Mouse (Mus musculus): ENCODE results near the gene 6430548M08Rik. TPM values are rescaled to one million over a fixed set of nuclear protein-coding genes. Genes with fewer than 3 reads are reported as not detected.

The 6430548M08Rik gene
- polyA plus RNA-seq, 1 experiment = 4.9 TPM

DNA sequence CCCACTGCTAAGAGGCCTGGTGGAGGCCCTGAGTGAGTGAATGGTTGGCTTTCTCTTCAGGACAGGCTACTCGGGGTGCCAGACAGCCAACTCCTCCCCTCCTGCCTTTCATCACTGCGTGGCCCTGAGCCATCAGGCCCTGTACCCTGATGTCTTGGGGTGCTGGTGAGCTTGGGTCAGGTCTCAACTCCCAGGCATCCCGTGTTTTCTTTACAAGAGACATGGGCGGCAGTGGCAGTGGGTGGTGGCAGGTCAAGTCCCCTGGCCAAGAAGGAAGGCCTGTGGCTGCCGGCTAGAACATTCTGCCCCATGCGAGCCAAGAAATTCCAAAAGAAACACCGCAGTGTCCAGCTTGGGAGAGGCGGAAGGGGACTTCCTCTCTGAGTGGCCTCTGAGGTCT, 72.5 kb downstream of the 6430548M08Rik start:
- WGBS = 89% methylated on average over 8 of the region's 8 CpGs
- no peak for TF ChIP-seq CTCF (IDR thresholded peaks at IDR 0.05; ENCODE audit: borderline replicate concordance, control insufficient read depth, extremely low read depth, insufficient read depth, low read length, poor library complexity)
- no peak for TF ChIP-seq POLR2A (IDR thresholded peaks at IDR 0.05; ENCODE audit: control insufficient read depth, extremely low read depth, insufficient read depth, low read length, poor library complexity)
- Histone ChIP-seq H3K4me1 (replicated peaks; ENCODE audit: control insufficient read depth, insufficient read depth, low read length) (no peaks in the 10 kb centered on the region; the same call in 1 of the 2 replicates), H3K4me3 (ENCODE audit: control insufficient read depth, insufficient read depth, low read length) (no peak overlapping the region), H3K36me3 (ENCODE audit: control insufficient read depth, insufficient read depth, low read length) (no peaks in the 10 kb centered on the region), H3K27ac (ENCODE audit: control insufficient read depth, insufficient read depth, low read length) (no peak overlapping the region), H3K27me3 (ENCODE audit: control insufficient read depth, insufficient read depth, low read length) (no peaks in the 10 kb centered on the region)
- no peak for DNase-seq

DNA sequence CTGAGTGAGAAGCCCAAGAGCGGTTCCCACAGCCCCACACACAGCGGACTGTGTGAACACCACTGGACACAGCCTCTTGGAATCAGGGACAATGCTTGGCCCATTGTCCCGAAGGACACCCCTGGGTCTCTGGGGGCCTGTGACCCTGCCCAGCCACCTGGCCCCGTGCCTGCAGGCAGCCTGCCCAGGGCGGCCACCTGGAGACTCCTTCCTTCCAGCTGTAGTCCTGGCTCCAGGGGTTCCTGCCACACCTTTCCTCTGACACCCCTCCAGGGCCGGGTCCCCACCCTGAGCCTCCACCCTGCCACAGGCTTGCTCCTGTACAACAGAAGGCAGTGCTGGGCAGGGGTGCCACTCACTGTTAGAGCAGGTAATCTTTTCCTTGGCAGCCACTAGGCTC, 74.6 kb downstream of the 6430548M08Rik start:
- Histone ChIP-seq H3K36me3 (ENCODE audit: control insufficient read depth, insufficient read depth, low read length) (no peaks in the 10 kb centered on the region), H3K27me3 (ENCODE audit: control insufficient read depth, insufficient read depth, low read length) (no peaks in the 10 kb centered on the region), H3K27ac (ENCODE audit: control insufficient read depth, insufficient read depth, low read length) (no peak overlapping the region), H3K4me1 (replicated peaks; ENCODE audit: control insufficient read depth, insufficient read depth, low read length) (no peaks in the 10 kb centered on the region; the same call in 1 of the 2 replicates), H3K4me3 (ENCODE audit: control insufficient read depth, insufficient read depth, low read length) (no peak overlapping the region)
- 85% methylated on average over 6 of the region's 6 CpGs for WGBS
- TF ChIP-seq POLR2A (IDR thresholded peaks at IDR 0.05; ENCODE audit: control insufficient read depth, extremely low read depth, insufficient read depth, low read length, poor library complexity) (no peak), CTCF (IDR thresholded peaks at IDR 0.05; ENCODE audit: borderline replicate concordance, control insufficient read depth, extremely low read depth, insufficient read depth, low read length, poor library complexity) (no peak)
- no peak for DNase-seq

DNA sequence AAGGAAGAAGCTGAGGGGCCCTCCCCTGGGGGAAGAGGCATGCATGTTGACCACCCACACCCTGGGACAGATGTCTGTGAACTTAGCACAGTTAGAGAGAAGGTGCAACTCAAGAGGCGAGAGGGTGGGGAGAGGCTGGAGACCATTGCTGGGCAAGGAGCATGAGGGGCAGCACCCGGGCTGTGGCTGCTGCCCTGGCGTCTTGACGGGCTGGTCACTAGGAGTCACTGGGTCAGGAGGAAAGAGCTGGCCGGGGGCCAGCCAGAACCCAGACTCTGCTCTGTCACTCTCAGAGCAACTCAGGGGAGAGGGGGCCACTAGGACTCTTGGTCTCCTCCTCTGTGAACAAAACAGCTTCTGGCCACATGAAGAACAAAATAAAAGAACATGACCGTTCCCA, 75.5 kb downstream of the 6430548M08Rik start:
- H3K4me3 ChIP-seq (ENCODE audit: control insufficient read depth, insufficient read depth, low read length) = no peak overlapping the region
- 91% methylated on average over 6 of the region's 6 CpGs for WGBS
- H3K36me3 ChIP-seq (ENCODE audit: control insufficient read depth, insufficient read depth, low read length) = no peaks in the 10 kb centered on the region
- H3K27me3 ChIP-seq (ENCODE audit: control insufficient read depth, insufficient read depth, low read length) = no peaks in the 10 kb centered on the region
- DNase-seq = no peak
- H3K27ac ChIP-seq (ENCODE audit: control insufficient read depth, insufficient read depth, low read length) = no peak overlapping the region
- no peaks in the 10 kb centered on the region; the same call in 1 of the 2 replicates for H3K4me1 ChIP-seq (replicated peaks; ENCODE audit: control insufficient read depth, insufficient read depth, low read length)
- TF ChIP-seq POLR2A (IDR thresholded peaks at IDR 0.05; ENCODE audit: control insufficient read depth, extremely low read depth, insufficient read depth, low read length, poor library complexity) = no peak
- no peak for TF ChIP-seq CTCF (IDR thresholded peaks at IDR 0.05; ENCODE audit: borderline replicate concordance, control insufficient read depth, extremely low read depth, insufficient read depth, low read length, poor library complexity)

DNA sequence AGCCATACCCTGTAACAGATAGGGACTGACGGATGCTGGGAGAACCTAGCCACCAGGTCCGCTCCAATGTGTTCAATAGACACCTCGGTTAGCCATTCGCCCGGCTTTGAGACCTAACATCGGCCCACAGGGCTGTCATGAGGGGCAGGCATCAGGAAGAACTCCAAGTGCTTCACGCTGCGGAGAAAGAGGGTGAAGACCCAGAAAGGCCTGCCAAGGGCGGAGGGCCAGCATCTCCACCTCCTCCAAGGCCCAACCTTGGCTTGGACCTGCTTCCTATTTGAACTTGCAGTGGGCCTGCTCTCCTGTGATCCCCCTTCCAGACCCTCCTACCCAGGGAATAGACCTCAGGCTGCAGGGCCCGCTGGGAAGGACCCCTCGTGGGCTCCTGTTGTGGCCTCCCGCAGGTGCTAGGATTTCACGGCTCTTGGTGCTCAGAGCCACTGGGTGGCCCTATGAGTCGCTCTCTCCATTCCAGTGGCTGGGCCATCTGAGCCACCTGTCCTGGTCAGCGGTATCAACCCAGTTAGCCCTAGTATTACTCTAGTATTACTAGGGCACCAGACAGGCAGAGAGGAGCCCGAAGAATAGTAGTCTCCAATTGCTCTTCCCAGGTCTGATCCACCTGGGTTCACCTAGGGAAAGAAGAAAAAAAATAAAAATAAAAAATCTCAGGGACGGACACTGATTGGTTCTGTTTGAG, 76.3 kb downstream of the 6430548M08Rik start:
- WGBS = 95% methylated on average over 17 of the region's 17 CpGs
- Histone ChIP-seq H3K27ac (ENCODE audit: control insufficient read depth, insufficient read depth, low read length) (no peak overlapping the region), H3K4me3 (ENCODE audit: control insufficient read depth, insufficient read depth, low read length) (no peak overlapping the region), H3K27me3 (ENCODE audit: control insufficient read depth, insufficient read depth, low read length) (no peaks in the 10 kb centered on the region), H3K4me1 (replicated peaks; ENCODE audit: control insufficient read depth, insufficient read depth, low read length) (no peaks in the 10 kb centered on the region; the same call in 1 of the 2 replicates), H3K36me3 (ENCODE audit: control insufficient read depth, insufficient read depth, low read length) (no peaks in the 10 kb centered on the region)
- TF ChIP-seq CTCF (IDR thresholded peaks at IDR 0.05; ENCODE audit: borderline replicate concordance, control insufficient read depth, extremely low read depth, insufficient read depth, low read length, poor library complexity) = no peak
- TF ChIP-seq POLR2A (IDR thresholded peaks at IDR 0.05; ENCODE audit: control insufficient read depth, extremely low read depth, insufficient read depth, low read length, poor library complexity) = no peak
- no peak for DNase-seq

DNA sequence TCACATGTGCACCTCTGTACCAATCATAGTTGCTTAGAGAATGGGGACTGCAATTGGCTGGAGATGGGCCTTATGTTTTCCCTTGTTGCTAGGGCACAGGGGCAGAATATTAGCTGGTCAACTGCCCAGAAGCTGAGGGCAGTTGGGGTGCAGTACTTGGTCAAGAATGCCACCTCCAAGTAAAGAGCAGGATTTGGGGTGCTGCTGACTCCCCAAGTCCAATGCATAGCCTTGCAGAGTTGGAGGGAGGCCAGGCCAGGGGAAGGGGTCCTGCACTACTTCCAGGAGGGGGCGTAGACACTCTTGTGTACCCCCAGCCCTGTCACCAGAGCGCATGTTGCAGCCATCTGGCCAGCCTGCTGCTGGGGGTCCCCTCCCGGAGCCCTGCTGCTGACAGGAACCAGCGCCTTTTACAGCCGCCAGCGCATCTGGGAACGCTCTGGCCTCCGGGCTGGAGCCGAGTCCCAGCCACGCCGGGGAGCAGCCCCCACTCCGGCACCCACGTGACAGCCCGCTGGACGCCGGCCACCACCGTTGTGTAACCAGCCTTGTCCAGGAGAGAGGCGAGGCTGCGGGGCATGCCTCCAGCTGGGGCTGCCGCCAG, 77.0 kb downstream of the 6430548M08Rik start:
- TF ChIP-seq CTCF (IDR thresholded peaks at IDR 0.05; ENCODE audit: borderline replicate concordance, control insufficient read depth, extremely low read depth, insufficient read depth, low read length, poor library complexity) (no peak), POLR2A (IDR thresholded peaks at IDR 0.05; ENCODE audit: control insufficient read depth, extremely low read depth, insufficient read depth, low read length, poor library complexity) (no peak)
- Histone ChIP-seq H3K4me1 (replicated peaks; ENCODE audit: control insufficient read depth, insufficient read depth, low read length) (no peaks in the 10 kb centered on the region), H3K36me3 (ENCODE audit: control insufficient read depth, insufficient read depth, low read length) (no peaks in the 10 kb centered on the region), H3K27me3 (ENCODE audit: control insufficient read depth, insufficient read depth, low read length) (no peaks in the 10 kb centered on the region), H3K27ac (ENCODE audit: control insufficient read depth, insufficient read depth, low read length) (no peak overlapping the region), H3K4me3 (ENCODE audit: control insufficient read depth, insufficient read depth, low read length) (no peak overlapping the region)
- 83% methylated on average over 20 of the region's 20 CpGs for WGBS
- no peak for DNase-seq

DNA sequence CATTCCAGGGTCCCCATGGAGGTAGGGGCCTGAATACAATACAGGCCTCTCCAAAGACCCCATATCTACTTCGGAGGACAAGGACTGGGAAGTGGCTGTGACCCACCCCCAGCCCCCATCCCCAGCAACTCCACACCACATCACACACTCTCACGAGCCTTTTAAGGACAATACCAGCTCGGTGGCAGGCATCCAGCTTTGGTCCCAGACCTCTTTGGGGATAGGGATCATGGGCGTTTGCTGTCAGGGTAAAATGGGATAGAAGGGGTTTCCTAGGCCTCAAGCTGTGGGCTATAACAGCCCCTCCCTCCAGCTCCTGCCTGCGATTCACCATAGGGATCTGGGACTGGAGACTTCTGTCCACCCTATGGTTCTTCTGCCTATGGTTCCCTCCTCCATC, 77.7 kb downstream of the 6430548M08Rik start:
- Histone ChIP-seq H3K36me3 (ENCODE audit: control insufficient read depth, insufficient read depth, low read length) (no peaks in the 10 kb centered on the region), H3K4me3 (ENCODE audit: control insufficient read depth, insufficient read depth, low read length) (no peak overlapping the region), H3K27ac (ENCODE audit: control insufficient read depth, insufficient read depth, low read length) (no peak overlapping the region), H3K4me1 (replicated peaks; ENCODE audit: control insufficient read depth, insufficient read depth, low read length) (no peaks in the 10 kb centered on the region), H3K27me3 (ENCODE audit: control insufficient read depth, insufficient read depth, low read length) (no peaks in the 10 kb centered on the region)
- DNase-seq = no peak
- WGBS = 88% methylated on average over 5 of the region's 5 CpGs
- TF ChIP-seq CTCF (IDR thresholded peaks at IDR 0.05; ENCODE audit: borderline replicate concordance, control insufficient read depth, extremely low read depth, insufficient read depth, low read length, poor library complexity) = no peak
- TF ChIP-seq POLR2A (IDR thresholded peaks at IDR 0.05; ENCODE audit: control insufficient read depth, extremely low read depth, insufficient read depth, low read length, poor library complexity) = no peak

Data from thymus, adult 2 months (tissue).